Mouse (Mus musculus): ENCODE measurements around the gene Slc8a2.
A peak's percentile ranks its signal among the peaks of the same experiment; 100 is the strongest.

Gene Slc8a2

DNA sequence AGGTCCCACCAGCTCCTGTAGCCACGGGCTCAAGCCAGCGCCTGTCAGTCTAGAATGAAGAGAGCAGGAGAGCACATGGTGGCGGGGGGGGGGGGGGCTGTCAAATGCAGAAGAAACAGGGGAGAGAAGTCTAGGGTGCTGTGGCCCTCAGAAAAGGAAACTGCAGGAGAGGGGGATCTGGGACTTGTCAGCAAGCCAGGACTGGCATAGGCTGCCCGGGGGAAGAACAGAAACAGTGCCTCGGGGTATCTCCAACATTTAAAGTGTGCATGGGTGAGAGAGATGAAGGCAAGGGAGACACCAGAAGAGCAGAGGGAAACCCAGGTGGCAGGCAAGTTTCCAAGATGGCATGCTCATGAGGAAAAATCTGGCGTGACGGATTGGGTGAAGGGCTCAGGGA lies 32.4 kb downstream of the Slc8a2 start:
- DNase-seq (ENCODE audit: low spot score in 2 of 2): no peak

DNA sequence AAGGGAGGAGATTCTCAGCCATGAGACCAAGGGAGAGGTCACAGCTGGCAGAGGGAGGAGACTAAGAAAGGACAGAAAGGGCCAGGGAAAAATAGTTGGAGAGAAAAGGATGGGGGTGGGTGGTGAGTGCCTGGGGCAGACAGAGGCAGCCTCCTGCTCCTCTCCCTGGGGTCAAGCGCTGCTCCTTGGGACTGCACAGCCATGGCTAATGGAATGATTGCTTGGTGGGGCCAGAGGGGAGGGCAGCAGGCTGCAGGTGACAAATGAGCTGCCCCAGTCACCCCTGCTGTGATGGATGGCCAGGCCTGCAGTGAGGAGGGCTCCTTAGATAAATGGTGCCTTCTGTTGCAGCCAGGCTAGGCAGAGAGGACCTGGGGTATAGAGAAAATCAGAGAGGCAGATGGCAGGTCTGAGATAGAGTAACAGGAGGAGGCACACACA lies 42.5 kb downstream of the Slc8a2 start:
- DNase-seq (ENCODE audit: low spot score in 2 of 2): no peak

DNA sequence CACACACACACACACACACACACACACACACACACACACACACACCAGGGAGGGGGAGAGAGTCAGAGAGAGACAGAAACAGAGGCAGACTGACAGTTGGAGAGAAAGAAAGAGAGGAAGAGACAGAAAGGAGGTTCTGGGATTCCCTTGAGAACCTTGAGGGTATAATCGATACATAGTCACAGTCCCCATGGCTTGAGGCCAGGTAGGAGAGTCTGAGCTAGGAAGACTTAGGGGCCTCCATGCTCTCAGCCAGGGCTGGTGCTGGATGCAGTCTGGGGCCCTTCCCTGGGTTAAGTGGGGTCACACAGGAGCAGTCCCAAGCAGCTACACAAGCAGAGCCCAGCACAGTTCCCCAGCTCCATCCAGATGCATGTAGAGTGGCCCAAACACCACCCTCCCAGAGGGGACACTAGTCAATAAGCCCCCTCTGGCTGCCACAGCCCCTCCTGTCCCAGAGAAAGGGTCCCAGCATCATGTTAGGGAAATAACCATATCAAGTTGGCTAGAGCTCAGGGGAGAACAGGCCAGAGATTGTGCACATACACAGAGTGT lies 43.0 kb downstream of the Slc8a2 start:
- no peak for DNase-seq (ENCODE audit: low spot score in 2 of 2)

DNA sequence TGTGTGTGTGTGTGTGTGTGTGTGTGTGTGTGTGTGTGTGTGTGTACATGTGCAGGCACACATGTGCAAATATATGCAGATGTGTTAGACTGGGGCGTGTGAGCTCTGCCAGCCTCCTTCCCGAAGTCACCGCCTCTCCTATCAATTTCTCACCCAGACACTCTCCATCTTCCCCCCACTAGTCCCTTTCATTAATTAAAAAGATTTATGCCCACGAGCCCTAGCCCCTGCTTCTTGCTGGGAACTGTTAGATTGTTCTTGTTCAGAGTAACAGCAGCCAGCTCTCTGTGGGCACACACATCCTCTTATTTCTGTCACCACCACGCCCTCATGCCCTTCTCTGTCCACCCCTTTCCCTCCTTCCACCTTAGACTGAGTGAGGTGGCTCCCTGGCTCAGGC lies 43.5 kb downstream of the Slc8a2 start:
- no peak for DNase-seq (ENCODE audit: low spot score in 2 of 2)

DNA sequence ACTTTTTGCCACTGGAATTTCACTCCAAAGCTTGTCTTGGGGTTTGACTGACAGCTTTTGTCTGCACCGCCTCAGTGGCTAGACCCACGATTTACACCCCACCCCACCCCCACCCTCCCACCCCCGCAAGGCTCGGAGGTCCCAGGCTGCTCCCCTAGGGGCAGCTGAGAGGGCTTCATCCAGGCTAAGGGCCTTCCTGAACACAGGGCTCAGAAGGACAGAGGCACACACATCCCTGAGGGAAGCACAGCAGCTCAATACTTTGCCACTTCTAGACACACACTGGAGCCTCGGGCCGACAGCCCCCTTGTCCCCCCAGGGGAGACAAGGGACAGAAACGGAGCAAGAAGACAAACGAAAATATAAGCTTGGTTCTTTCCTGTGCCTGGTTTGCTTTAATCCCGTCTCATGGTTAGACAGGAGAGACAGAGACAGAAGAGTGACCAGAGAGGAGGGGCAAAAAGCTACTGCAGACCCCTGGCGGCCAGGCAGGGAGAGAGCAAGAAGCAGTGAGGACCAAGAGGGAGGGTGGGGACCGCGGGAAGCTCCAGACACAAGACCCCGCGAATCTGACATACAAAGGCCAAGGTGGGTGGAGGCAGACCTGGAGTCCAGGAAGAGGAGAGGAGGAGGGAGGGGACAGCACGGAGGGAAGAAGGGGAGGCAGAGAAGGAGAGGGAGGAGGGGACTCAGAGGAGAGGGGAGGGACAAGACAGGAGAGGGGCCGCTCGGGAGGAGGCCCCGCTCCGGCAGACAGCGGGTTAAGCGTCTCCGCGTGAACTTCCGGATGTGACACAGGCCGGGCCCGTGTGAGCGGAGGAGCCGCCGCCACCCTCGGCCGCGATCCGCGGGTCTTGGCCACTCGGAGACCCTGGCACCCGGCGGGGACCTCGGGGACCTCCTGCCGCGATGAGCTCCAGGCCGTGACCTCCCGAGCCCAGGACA lies 45.2 kb downstream of the Slc8a2 start, which contains the start of gene Meis3:
Meis3 (plus strand) TSS at position 494 of the 945 bp plus-strand sequence.
- peak in 1 of 2 experiments; percentile 23 for DNase-seq (ENCODE audit: low spot score in 2 of 2)

DNA sequence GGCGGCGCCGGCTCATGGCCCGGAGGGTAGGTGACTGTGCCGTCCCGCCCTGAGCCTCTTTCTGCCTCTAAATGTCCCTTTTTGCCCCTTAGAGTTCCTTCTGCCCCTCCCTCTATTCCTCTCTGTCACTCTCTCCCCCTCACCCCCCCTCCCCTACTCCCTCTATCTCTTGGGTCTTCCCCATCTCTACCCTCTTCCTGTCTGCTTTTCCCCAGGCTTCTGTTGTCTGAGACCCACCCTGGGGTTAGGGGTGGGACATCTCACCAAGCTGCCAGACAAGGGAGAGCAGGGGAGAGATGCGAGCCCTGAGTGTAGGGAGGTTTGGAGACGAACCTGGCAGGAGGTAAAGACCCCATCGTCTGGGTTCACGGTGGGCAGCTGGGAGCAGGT lies 45.9 kb downstream of the Slc8a2 start:
- DNase-seq (ENCODE audit: low spot score in 2 of 2): no peak

DNA sequence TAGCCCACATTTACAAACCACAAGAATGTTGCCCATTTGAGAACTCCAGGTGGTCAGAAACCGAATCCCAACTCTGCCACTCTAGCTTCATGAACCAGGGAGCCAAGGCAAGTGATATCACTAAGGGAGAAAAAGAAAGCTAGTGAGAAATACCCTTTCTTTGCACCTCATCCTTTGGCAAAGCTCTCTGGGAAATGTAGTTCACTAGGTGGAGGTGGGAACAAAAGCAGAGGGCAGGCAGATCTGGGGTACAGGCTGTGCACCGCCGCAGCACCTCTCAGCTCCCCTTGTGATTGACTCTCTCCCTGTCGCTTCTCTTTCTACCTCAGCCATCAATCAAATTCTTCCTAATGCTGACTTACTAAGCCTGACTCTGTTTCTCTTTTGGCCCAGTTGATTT lies 48.5 kb downstream of the Slc8a2 start:
- no peak for DNase-seq (ENCODE audit: low spot score in 2 of 2)

DNA sequence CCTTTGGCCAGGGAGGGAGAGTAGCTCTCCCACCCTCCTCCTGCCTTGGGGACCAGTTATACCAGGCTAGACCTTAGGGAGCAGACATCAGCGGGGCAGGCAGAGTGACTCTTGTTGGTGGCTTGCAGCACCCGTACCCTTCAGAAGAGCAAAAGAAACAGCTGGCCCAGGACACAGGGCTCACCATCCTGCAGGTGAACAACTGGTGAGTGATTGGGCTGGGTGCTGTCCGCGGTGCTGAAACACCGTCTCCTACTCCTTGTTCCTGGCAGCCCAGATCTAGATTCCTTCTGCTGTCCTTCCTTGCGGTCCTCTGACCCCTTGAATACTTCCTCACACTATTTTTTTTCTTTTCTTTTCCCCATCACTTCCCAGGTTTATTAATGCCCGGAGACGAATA lies 54.0 kb downstream of the Slc8a2 start:
- DNase-seq (ENCODE audit: low spot score in 2 of 2): peak in 1 of 2 experiments; percentile 41

DNA sequence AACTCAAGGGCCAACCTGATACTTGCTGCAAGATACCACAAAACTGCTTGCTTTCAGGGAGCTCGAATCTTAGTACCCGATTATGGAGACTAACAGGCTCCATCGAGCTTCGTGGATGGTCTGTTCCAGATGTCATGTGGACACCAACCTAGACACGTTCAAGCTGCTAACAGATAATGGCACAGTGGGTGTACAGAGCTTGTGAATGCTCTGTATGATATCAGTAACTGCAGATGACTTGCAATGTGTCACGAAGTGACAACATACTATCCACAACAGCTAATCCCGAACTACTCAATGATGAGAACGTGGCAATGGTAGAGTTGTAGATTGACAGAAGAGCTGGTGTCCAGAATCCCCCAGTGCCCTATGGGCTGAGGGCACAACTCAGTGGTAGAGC lies 57.9 kb downstream of the Slc8a2 start:
- no peak for DNase-seq (ENCODE audit: low spot score in 2 of 2)

DNA sequence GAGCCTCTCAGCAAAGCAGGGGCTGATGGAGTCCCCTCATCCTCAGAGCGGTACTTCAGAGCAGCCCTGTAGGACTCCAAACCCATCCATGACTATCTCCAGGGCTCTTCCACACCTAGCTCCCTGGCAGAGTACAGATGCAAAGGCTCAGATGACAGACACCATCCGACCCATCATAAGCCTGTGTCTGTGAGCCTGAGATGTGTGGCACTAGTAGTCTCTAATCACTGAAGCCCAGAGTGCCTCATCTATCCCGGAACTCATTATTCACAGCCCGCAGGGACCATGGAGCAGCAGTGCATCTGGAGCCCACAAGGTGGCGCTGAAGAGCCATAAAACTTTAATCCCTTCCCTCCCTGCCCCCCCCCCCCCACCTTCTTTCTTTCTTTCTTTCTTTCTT lies 62.7 kb downstream of the Slc8a2 start:
- peak; percentile 53 to 74 for DNase-seq (ENCODE audit: low spot score in 2 of 2)

DNA sequence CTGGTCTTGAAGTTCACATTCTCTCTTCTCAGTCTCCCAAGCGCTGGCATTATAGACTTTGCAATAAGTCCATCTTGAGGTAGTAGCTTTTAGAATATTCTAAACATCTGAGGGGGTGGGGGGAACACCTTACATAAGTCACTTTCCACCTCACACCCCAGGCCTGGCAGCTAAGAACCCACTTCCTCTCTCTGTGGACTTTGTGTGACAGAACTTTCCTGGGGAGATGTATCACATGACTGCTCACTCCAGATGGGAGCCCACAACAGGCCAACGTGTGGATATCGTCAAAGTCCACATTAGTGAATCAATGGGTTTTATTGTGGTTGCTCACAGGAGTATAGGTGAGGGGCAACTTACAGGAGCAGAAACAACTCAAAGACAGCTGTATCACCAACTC lies 64.1 kb downstream of the Slc8a2 start:
- no peak for DNase-seq (ENCODE audit: low spot score in 2 of 2)

DNA sequence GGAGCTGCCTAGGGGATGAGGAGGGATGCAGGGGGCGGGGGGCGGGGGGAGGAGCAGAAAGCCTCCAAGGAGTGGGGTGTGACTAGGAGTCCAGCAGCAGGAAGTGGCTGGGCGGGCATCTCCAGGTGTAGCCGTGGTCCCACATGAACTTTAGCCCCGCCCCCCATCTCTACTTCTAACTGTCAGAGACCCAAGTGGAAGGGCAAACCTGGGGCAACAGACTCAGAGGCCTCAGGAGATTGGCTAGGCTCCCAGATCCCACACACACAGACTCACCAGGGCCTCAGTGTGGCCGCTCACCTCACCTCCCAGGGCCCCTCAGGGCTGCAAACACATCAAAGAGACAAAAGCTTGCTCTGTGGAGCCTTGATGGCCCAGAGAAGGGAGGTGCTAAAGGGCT lies 67.0 kb downstream of the Slc8a2 start:
- DNase-seq (ENCODE audit: low spot score in 2 of 2): no peak

DNA sequence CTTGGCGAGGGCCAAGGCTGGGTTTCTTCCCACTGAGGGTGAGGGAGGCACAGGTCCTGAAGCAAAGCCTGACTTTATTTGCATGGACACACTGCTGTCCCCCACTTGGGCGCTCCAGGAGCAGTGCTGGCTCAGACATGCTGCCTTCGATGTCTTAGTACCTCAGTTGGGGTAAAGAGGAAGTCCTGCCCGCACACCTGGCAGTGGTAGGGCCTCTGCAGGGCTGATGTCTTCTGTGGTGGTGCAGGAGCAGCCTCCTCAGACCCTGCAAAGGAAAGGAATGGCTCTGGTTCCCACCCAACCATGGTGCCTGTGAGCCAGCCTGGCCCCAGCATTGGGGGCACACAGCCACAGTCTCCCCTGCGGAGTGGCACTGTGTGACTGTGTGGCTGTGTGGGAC lies 67.5 kb downstream of the Slc8a2 start:
- DNase-seq (ENCODE audit: low spot score in 2 of 2): peak in 1 of 2 experiments; percentile 26

DNA sequence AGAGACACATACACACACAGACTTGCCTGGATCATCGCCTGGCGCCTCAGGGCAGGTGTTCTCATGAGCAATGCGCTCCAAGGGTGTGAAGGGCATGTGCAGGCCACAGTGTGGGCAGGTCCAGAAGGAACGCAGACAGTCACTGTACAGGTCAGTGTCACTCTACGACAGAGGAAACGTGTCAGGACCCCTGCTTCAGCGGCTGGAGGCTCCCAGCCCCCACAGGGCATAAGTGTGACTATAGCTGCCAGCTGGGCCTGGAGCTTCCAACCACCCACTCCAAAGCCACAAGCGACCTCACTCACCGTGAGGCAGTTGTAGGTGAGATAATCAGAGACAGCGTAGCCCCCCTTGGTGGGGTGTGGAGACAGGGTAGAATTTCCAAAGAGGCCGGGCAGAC lies 68.9 kb downstream of the Slc8a2 start:
- no peak for DNase-seq (ENCODE audit: low spot score in 2 of 2)

DNA sequence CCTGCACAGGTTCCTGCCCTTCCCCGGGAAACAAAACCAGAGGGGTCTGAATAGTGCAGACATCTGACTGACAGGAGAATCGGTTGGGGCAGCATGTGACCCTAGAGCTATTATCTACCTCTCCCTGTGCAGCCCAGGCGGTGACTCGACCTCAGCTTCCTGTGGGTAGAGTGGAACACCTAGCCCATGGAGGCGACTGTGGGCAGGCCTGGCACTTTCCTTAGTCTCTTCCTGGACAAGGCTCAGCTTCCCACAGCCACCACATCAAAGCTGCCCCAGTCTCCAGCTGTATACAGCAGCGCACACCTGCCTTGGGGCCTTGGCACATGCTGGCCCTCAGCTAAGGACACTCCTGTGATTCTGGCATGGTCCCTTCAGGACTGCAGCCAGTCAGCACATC lies 71.5 kb downstream of the Slc8a2 start:
- DNase-seq (ENCODE audit: low spot score in 2 of 2): no peak

DNA sequence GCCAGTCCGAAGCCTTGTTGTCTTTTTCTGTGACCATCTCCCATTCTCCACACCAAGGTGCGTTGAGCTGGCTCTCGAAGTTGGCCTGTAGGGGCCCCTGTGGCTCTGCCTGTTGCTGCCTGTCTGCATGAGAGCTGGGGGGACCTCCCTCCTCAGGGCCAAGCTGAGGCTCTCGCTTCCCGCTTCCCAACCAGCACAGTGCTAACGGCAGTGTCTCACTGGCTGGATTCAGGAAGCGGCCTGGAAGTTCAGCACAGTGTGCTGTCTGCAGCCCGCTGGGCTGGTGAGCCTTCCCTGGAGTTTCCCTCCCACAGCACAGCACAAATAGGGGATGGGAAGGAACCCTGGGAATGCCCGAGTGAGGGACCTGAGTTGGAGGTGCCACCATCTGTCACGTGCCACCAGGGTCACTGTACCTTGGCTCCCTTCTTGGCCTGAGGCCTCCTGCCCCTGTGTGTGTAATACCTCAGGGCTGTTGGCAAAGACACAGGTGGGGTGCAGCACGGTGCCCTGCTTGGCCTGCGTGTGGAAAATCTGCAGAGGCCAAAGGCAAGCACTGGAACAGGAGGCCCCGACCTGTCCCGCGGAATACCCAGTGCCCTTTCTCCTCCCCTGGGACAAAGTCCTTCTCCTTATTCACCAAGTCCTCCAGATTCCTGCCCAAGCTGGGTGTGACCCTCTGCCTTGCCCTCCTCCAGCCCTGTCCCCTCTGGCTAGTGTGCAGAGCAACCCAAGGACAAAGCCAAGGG lies 73.3 kb downstream of the Slc8a2 start:
- DNase-seq (ENCODE audit: low spot score in 2 of 2): no peak

DNA sequence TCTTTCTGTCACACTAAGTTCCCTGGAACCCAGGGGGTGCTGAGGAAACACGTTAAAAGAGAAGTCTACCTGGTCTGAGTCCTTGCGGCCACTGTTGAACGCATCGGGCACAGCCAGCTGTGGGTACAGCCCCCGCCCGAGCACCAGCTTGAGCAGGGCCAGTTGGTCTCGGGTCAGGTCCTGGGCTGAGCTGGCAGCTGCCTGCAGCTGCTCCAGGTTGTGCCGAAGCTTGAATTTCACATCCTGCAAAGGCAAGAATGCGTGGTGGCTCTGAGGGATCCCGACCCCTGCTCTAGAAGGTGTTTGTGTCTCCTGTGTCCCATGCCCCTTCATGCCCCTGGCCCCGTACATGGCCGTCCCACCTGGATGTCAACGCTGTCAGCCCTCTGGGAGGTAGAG lies 73.9 kb downstream of the Slc8a2 start:
- DNase-seq (ENCODE audit: low spot score in 2 of 2): no peak

DNA sequence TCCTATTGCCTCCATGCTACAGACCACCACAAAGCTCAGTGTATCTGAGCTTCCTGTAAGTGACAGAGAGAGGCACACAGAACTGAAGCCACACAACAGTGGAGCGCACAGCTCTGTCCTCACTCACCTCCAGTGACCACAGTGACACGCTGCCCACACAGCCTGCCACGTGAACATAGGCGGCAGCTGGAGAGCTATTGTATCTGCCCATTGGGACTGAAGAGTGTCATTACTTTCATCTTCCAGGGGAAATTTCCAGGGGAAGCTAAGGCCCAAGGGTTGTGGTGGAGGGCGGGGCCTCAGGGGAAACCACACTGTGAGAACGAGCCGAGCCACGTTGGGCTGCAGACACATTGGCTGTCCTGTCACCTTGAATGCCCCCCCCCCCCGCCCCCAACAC lies 75.2 kb downstream of the Slc8a2 start:
- no peak for DNase-seq (ENCODE audit: low spot score in 2 of 2)

DNA sequence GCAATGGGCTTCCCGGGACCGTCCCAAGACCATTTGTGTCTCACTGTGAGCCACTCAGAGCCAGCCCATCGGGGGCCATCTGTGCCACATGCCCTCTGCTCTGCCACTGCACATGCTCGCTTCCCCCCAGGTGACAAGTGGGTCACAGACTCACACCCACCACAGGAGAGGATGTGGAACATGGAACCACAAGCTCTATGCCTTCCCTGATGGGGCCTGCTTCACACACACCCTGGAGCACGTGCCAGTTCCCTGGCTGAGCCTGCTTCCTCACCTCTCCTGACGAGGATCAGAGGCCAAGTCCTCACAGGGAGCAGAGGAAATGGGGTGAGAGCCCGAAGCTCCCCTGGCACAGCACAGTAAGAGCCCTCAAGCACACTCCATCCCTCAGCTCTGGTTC lies 77.5 kb downstream of the Slc8a2 start:
- no peak for DNase-seq (ENCODE audit: low spot score in 2 of 2)

DNA sequence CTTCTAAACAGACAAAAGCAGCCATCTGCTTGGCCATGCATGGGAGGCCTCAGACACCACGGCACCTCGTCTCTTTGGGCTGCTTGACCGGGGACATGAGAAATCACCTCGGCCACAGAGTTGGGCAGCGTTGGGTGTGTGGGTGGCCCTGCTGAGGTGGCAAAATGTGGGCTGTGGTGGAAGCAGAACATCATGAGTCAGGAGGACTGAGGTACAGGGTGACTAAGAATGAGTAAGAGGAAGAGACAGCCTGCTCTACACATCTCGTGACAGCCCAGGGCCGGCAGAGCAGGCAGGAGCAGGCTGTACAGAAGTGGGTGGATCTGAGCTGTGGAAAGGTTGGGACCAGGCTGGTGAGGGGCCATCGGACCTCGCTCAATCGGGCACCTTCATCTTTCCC lies 77.9 kb downstream of the Slc8a2 start:
- no peak for DNase-seq (ENCODE audit: low spot score in 2 of 2)

DNA sequence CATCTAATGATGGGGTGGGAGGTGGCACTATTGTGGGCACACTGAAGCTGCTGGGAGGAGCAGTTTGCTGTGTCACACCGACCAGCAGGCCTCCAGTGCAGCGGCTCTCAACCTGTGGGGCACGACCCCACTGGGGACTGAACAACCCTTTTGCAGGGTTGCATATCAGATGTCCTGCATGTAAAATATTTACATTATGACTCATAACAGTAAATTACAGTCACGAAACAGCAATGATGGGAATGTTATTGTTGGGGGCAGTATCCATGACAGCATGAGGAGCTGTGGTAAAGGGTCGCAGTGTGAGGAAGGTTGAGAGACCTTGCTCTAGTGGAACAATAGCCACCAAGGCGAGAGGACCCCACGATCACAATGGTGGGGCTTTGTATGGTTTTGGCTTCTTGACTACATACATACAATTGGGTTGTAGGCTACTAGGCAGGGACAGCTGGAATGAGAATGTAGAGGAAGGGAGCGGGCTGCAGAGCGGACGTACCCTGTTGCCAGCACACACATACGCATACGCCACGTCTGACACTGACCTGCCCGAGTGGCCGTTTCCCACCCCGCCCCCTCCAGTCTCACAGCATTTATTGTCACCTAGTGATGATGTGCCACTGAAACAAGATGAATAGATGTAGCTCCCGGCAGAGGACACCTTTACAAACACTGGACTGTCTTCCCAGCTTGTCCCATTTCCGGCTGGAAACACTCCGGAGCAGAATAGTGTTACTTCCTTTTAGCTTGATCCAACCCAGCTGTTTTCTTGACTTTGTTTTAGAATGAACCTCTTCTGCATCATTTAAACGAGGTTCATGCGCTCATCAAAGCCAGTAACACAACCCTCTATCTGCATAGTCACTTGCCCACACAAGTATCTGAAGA lies 79.4 kb downstream of the Slc8a2 start:
- DNase-seq (ENCODE audit: low spot score in 2 of 2): no peak

Measured in spleen, postnatal 14 days (tissue).